Mouse (Mus musculus) megakaryocyte, adult 5-6 weeks (primary cell): ENCODE measurements around the gene Cdc42. TPM values are rescaled to one million over a fixed set of nuclear protein-coding genes. Genes with fewer than 3 reads are reported as not detected.
A peak's percentile ranks its signal among the peaks of the same experiment; 100 is the strongest.

Source experiments
- ATAC-seq: 2 replicates; pipeline ENCODE4 v1.8.0; 2016; ENCODE audit warnings: mild to moderate bottlenecking, inconsistent platforms; ENCODE audit not compliant: poor library complexity, severe bottlenecking
- total RNA-seq, 2 experiments: library from RNA; stranded (forward) in 1 of 2; stranded (reverse) in 1 of 2; fragments of 153-499, 151-499 nt in 1 of 2; fragments of 221-1000, 200-1000 nt in 1 of 2; gene quantifications; 2 replicates each; pipeline versions ENCODE4 v1.2.3 to v1.2.4; 2015 to 2017

Cdc42 gene
- total RNA-seq, 2 experiments from 2014 or later, result 1,090 to 1,141 TPM

- no peak for ATAC-seq
Measured at GRCm38 (mm10) chr4:137316027-137316770, 41.3 kb downstream of the Cdc42 start.

GRCm38 (mm10) chr4:137315061-137315460, 42.5 kb downstream of the Cdc42 start:
- ATAC-seq, result no peak

GRCm38 (mm10) chr4:137314561-137314960, 43.0 kb downstream of the Cdc42 start:
- no peak for ATAC-seq

GRCm38 (mm10) chr4:137313511-137313910, 44.0 kb downstream of the Cdc42 start:
- ATAC-seq, result no peak

GRCm38 (mm10) chr4:137308377-137308776, 49.1 kb downstream of the Cdc42 start:
- no peak for ATAC-seq

- no peak for ATAC-seq
Measured at GRCm38 (mm10) chr4:137306991-137307706, 50.4 kb downstream of the Cdc42 start.

- ATAC-seq, result no peak
Measured at GRCm38 (mm10) chr4:137306577-137306888, 51.0 kb downstream of the Cdc42 start.

- ATAC-seq, result no peak
Measured at GRCm38 (mm10) chr4:137305831-137306576, 51.5 kb downstream of the Cdc42 start.

- no peak for ATAC-seq
Measured at GRCm38 (mm10) chr4:137305066-137305465, 52.5 kb downstream of the Cdc42 start.

- no peak for ATAC-seq
Measured at GRCm38 (mm10) chr4:137304106-137304505, 53.4 kb downstream of the Cdc42 start.

- no peak for ATAC-seq
Measured at GRCm38 (mm10) chr4:137301635-137302034, 55.9 kb downstream of the Cdc42 start.

- ATAC-seq, result 0 out of 2 replicates have a peak, but pooled peaks have one; percentile 21
Measured at GRCm38 (mm10) chr4:137300227-137300626, 57.3 kb downstream of the Cdc42 start.

- ATAC-seq, result no peak
Measured at GRCm38 (mm10) chr4:137298406-137298805, 59.1 kb downstream of the Cdc42 start.

- no peak for ATAC-seq
Measured at GRCm38 (mm10) chr4:137297611-137298010, 59.9 kb downstream of the Cdc42 start.

- no peak for ATAC-seq
Measured at GRCm38 (mm10) chr4:137294951-137295350, 62.6 kb downstream of the Cdc42 start.

GRCm38 (mm10) chr4:137294474-137294873, 63.0 kb downstream of the Cdc42 start:
- no peak for ATAC-seq

GRCm38 (mm10) chr4:137294032-137294431, 63.5 kb downstream of the Cdc42 start:
- no peak for ATAC-seq

GRCm38 (mm10) chr4:137292625-137293024, 64.9 kb downstream of the Cdc42 start:
- ATAC-seq, result no peak

GRCm38 (mm10) chr4:137290250-137290649, 67.3 kb downstream of the Cdc42 start:
- ATAC-seq, result no peak

- ATAC-seq, result no peak
Measured at GRCm38 (mm10) chr4:137289701-137290100, 67.8 kb downstream of the Cdc42 start.

GRCm38 (mm10) chr4:137287818-137288217, 69.7 kb downstream of the Cdc42 start:
- ATAC-seq, result no peak

GRCm38 (mm10) chr4:137287206-137287605, 70.3 kb downstream of the Cdc42 start:
- no peak for ATAC-seq
